Mouse (Mus musculus) intestine, embryonic 15.5 days (tissue): ENCODE results near the gene Tmem174. TPM values are rescaled to one million over a fixed set of nuclear protein-coding genes. Genes with fewer than 3 reads are reported as not detected.

Experiments
- ATAC-seq: fragments of 200-750 bp; cut with Nextera tagmentation; 2 replicates; pipeline ENCODE4 v1.8.0; 2017; ENCODE audit warnings: moderate TSS enrichment, moderate library complexity
- H3K27ac ChIP-seq: fragments of 300-500 bp; sonication (generic); 2 replicates; pipeline ENCODE4 v1.5.1; 2015; ENCODE audit warnings: mild to moderate bottlenecking, inconsistent platforms
- H3K27me3 ChIP-seq: fragments of 300-500 bp; sonication (generic); replicated peaks from 2 replicates; pipeline ENCODE4 v1.6.1; 2015; ENCODE audit warnings: inconsistent platforms
- H3K36me3 ChIP-seq: fragments of 300-500 bp; sonication (generic); 2 replicates; pipeline ENCODE4 v1.6.1; 2015; ENCODE audit warnings: inconsistent platforms
- H3K4me1 ChIP-seq: fragments of 300-500 bp; sonication (generic); replicated peaks from 2 replicates; pipeline ENCODE4 v1.6.1; 2015; ENCODE audit warnings: inconsistent platforms
- H3K4me2 ChIP-seq: fragments of 300-500 bp; sonication (generic); replicated peaks from 2 replicates; pipeline ENCODE4 v1.6.1; 2015; ENCODE audit warnings: mild to moderate bottlenecking, inconsistent platforms
- H3K4me3 ChIP-seq: fragments of 300-500 bp; sonication (generic); replicated peaks from 2 replicates; pipeline ENCODE4 v1.5.1; 2015; ENCODE audit warnings: inconsistent platforms
- H3K9ac ChIP-seq: fragments of 300-500 bp; sonication (generic); 2 replicates; pipeline ENCODE4 v1.6.1; 2015; ENCODE audit warnings: inconsistent platforms
- H3K9me3 ChIP-seq: fragments of 300-500 bp; sonication (generic); 2 replicates; pipeline ENCODE4 v1.6.1; 2016; ENCODE audit warnings: inconsistent platforms
- WGBS: fragments of 180-500 bp; shearing (Covaris S2); methylation state at CpG from one replicate; pipeline ENCODE4 v1.1.7; 2015; 5-methylcytosine and 5-hydroxymethylcytosine counted together
- polyA plus RNA-seq: library from polyadenylated mRNA; unstranded; fragments of >200 nt; fragmentation: Nextera tagmentation; extraction: Ambion mirVana; gene quantifications from 2 replicates; pipeline ENCODE4 v1.2.1, GENCODE M21; 2015

Tmem174 gene
- polyA plus RNA-seq, 1 experiment from 2014 or later = 0.06 TPM

GRCm38 (mm10) chr13:98626736-98627135 is 10.5 kb downstream of the Tmem174 start:
- H3K4me1 ChIP-seq = no peaks in the 10 kb centered on the region
- no peak overlapping the region for H3K27ac ChIP-seq
- H3K9ac ChIP-seq = no peak overlapping the region
- ATAC-seq = no peak
- H3K36me3 ChIP-seq = no peaks in the 10 kb centered on the region
- no peaks in the 10 kb centered on the region for H3K9me3 ChIP-seq
- no peak overlapping the region for H3K4me3 ChIP-seq
- peak overlapping the region; percentile 14; the same call in 1 of the 2 replicates for H3K4me2 ChIP-seq
- no peaks in the 10 kb centered on the region for H3K27me3 ChIP-seq
- WGBS = 27% methylated on average over 20 of the region's 20 CpGs

- H3K4me2 ChIP-seq = no peak overlapping the region
- no peaks in the 10 kb centered on the region for H3K36me3 ChIP-seq
- no peak overlapping the region for H3K4me3 ChIP-seq
- 87% methylated on average over 10 of the region's 10 CpGs for WGBS
- H3K9ac ChIP-seq = no peak overlapping the region
- no peak overlapping the region for H3K27ac ChIP-seq
- ATAC-seq = no peak
- H3K27me3 ChIP-seq = no peaks in the 10 kb centered on the region
- H3K9me3 ChIP-seq = no peaks in the 10 kb centered on the region
- H3K4me1 ChIP-seq = no peaks in the 10 kb centered on the region
Observed at GRCm38 (mm10) chr13:98624506-98624905, 12.7 kb downstream of the Tmem174 start.

GRCm38 (mm10) chr13:98622881-98623549 is 14.2 kb downstream of the Tmem174 start:
- peak; percentile 36; the same call in 1 of the 2 replicates for ATAC-seq
- H3K36me3 ChIP-seq = no peaks in the 10 kb centered on the region
- H3K4me2 ChIP-seq = no peak overlapping the region
- H3K27ac ChIP-seq = no peak overlapping the region
- no peaks in the 10 kb centered on the region for H3K9me3 ChIP-seq
- 40% methylated on average over 8 of the region's 8 CpGs for WGBS
- no peak overlapping the region for H3K9ac ChIP-seq
- H3K27me3 ChIP-seq = no peaks in the 10 kb centered on the region
- no peak overlapping the region for H3K4me3 ChIP-seq
- H3K4me1 ChIP-seq = no peaks in the 10 kb centered on the region

- Histone ChIP-seq H3K4me2 (no peak overlapping the region), H3K4me1 (no peaks in the 10 kb centered on the region), H3K4me3 (no peak overlapping the region), H3K9ac (no peak overlapping the region), H3K9me3 (no peaks in the 10 kb centered on the region), H3K36me3 (no peaks in the 10 kb centered on the region), H3K27me3 (no peaks in the 10 kb centered on the region), H3K27ac (no peak overlapping the region)
- no peak for ATAC-seq
- 67% methylated on average over 17 of the region's 17 CpGs for WGBS
Observed at GRCm38 (mm10) chr13:98617429-98618067, 19.7 kb downstream of the Tmem174 start.

- WGBS = 46% methylated on average over 9 of the region's 9 CpGs
- Histone ChIP-seq H3K4me2 (no peak overlapping the region), H3K36me3 (no peaks in the 10 kb centered on the region), H3K9ac (no peak overlapping the region), H3K4me1 (peaks cover 8% of the 10 kb centered on the region; the same call in 1 of the 2 replicates), H3K27ac (no peak overlapping the region), H3K27me3 (no peaks in the 10 kb centered on the region), H3K4me3 (no peak overlapping the region), H3K9me3 (no peaks in the 10 kb centered on the region)
- no peak for ATAC-seq
Observed at GRCm38 (mm10) chr13:98607885-98608477, 29.2 kb downstream of the Tmem174 start.

- no peak overlapping the region for H3K4me3 ChIP-seq
- no peaks in the 10 kb centered on the region for H3K36me3 ChIP-seq
- H3K27me3 ChIP-seq = no peaks in the 10 kb centered on the region
- ATAC-seq = no peak
- no peak overlapping the region for H3K9ac ChIP-seq
- no peaks in the 10 kb centered on the region for H3K9me3 ChIP-seq
- 91% methylated on average over 11 of the region's 11 CpGs for WGBS
- peaks cover 8% of the 10 kb centered on the region; the same call in 1 of the 2 replicates for H3K4me1 ChIP-seq
- no peak overlapping the region for H3K4me2 ChIP-seq
- H3K27ac ChIP-seq = no peak overlapping the region
Observed at GRCm38 (mm10) chr13:98603799-98604198, 33.4 kb downstream of the Tmem174 start.

- H3K4me3 ChIP-seq = no peak overlapping the region
- no peaks in the 10 kb centered on the region for H3K9me3 ChIP-seq
- no peaks in the 10 kb centered on the region for H3K36me3 ChIP-seq
- no peak overlapping the region for H3K9ac ChIP-seq
- peak; percentile 4; the same call in 1 of the 2 replicates for ATAC-seq
- no peaks in the 10 kb centered on the region for H3K27me3 ChIP-seq
- H3K4me1 ChIP-seq = peaks cover 19% of the 10 kb centered on the region
- 92% methylated on average over 4 of the region's 4 CpGs for WGBS
- H3K4me2 ChIP-seq = no peak overlapping the region
- no peak overlapping the region for H3K27ac ChIP-seq
Observed at GRCm38 (mm10) chr13:98596746-98597145, 40.5 kb downstream of the Tmem174 start.

GRCm38 (mm10) chr13:98594726-98595141 is 42.5 kb downstream of the Tmem174 start:
- ATAC-seq = peak; percentile 65
- Histone ChIP-seq H3K9ac (no peak overlapping the region), H3K4me2 (0 out of 2 replicates have a peak overlapping the region, but pooled peaks have one; percentile 12), H3K36me3 (no peaks in the 10 kb centered on the region), H3K4me3 (no peak overlapping the region), H3K27ac (peak overlapping the region; percentile 80), H3K27me3 (no peaks in the 10 kb centered on the region), H3K9me3 (no peaks in the 10 kb centered on the region), H3K4me1 (peaks cover 26% of the 10 kb centered on the region)
- WGBS = 58% methylated on average over 10 of the region's 10 CpGs

GRCm38 (mm10) chr13:98593938-98594539 is 43.2 kb downstream of the Tmem174 start:
- Histone ChIP-seq H3K27me3 (no peaks in the 10 kb centered on the region), H3K27ac (peak overlapping the region; percentile 80), H3K4me3 (no peak overlapping the region), H3K9me3 (no peaks in the 10 kb centered on the region), H3K36me3 (no peaks in the 10 kb centered on the region), H3K9ac (no peak overlapping the region), H3K4me2 (peak overlapping the region; percentile 12; the same call in 1 of the 2 replicates), H3K4me1 (peaks cover 30% of the 10 kb centered on the region)
- WGBS = 23% methylated on average over 11 of the region's 11 CpGs
- ATAC-seq = peak; percentile 48

- no peaks in the 10 kb centered on the region for H3K9me3 ChIP-seq
- H3K4me1 ChIP-seq = peaks cover 31% of the 10 kb centered on the region
- ATAC-seq = no peak
- H3K4me3 ChIP-seq = no peak overlapping the region
- H3K27me3 ChIP-seq = 0 out of 2 replicates have a peak, but pooled peaks cover 4% of the 10 kb centered on the region
- no peaks in the 10 kb centered on the region for H3K36me3 ChIP-seq
- no peak overlapping the region for H3K9ac ChIP-seq
- H3K4me2 ChIP-seq = no peak overlapping the region
- H3K27ac ChIP-seq = peak overlapping the region; percentile 18; the same call in 1 of the 2 replicates
- WGBS = 45% methylated on average over 6 of the region's 6 CpGs
Observed at GRCm38 (mm10) chr13:98591406-98591805, 45.8 kb downstream of the Tmem174 start.

GRCm38 (mm10) chr13:98590693-98591389 is 46.4 kb downstream of the Tmem174 start:
- 51% methylated on average over 6 of the region's 6 CpGs for whole genome bisulfite sequencing
- Histone ChIP-seq H3K36me3 (no peaks in the 10 kb centered on the region), H3K27me3 (0 out of 2 replicates have a peak, but pooled peaks cover 4% of the 10 kb centered on the region), H3K9ac (no peak overlapping the region), H3K4me2 (no peak overlapping the region), H3K4me1 (peaks cover 31% of the 10 kb centered on the region), H3K4me3 (no peak overlapping the region), H3K27ac (peak overlapping the region; percentile 18; the same call in 1 of the 2 replicates), H3K9me3 (no peaks in the 10 kb centered on the region)
- no peak for ATAC-seq
